Mouse (Mus musculus) lung, embryonic 16.5 days (tissue): Measurements from ENCODE around the gene Mgat5. TPM values are rescaled to one million over a fixed set of nuclear protein-coding genes. Genes with fewer than 3 reads are reported as not detected.
A peak's percentile ranks its signal among the peaks of the same experiment; 100 is the strongest.

Source experiments
- ATAC-seq: fragments of 200-750 bp; cut with Nextera tagmentation; 2 replicates; pipeline ENCODE4 v1.8.0; 2017; ENCODE audit warnings: low read depth, mild to moderate bottlenecking, moderate library complexity
- H3K27ac ChIP-seq: fragments of 300-500 bp; sonication (generic); 2 replicates; pipeline ENCODE4 v1.5.1; 2014; ENCODE audit warnings: mild to moderate bottlenecking, control low read depth, low read length
- H3K27me3 ChIP-seq: fragments of 300-500 bp; sonication (generic); 2 replicates; pipeline ENCODE4 v1.6.1; 2014; ENCODE audit warnings: low read depth, low read length, mixed read lengths; ENCODE audit not compliant: control insufficient read depth, insufficient read depth
- H3K36me3 ChIP-seq: fragments of 300-500 bp; sonication (generic); 2 replicates; pipeline ENCODE4 v1.6.1; 2014; ENCODE audit warnings: low read length; ENCODE audit not compliant: control insufficient read depth, insufficient read depth
- H3K4me1 ChIP-seq: fragments of 300-500 bp; sonication (generic); replicated peaks from 2 replicates; pipeline ENCODE4 v1.6.1; 2014; ENCODE audit warnings: low read length, mixed read lengths; ENCODE audit not compliant: control insufficient read depth, insufficient read depth
- H3K4me2 ChIP-seq: fragments of 300-500 bp; sonication (generic); 2 replicates; pipeline ENCODE4 v1.6.1; 2014; ENCODE audit warnings: low read depth, low read length, control low read depth
- H3K4me3 ChIP-seq: fragments of 300-500 bp; sonication (generic); 2 replicates; pipeline ENCODE4 v1.5.1; 2014; ENCODE audit warnings: mild to moderate bottlenecking, low read length, control low read depth
- H3K9ac ChIP-seq: fragments of 300-500 bp; sonication (generic); 2 replicates; pipeline ENCODE4 v1.6.1; 2014; ENCODE audit warnings: low read length, control low read depth
- H3K9me3 ChIP-seq: fragments of 300-500 bp; sonication (generic); 2 replicates; pipeline ENCODE4 v1.6.1; 2016; ENCODE audit warnings: low read length; ENCODE audit not compliant: control insufficient read depth
- WGBS: fragments of 180-500 bp; shearing (Covaris S2); extraction: QIAGEN DNeasy Blood & Tissue Kit; methylation state at CpG from one replicate; pipeline ENCODE4 v1.1.7; 2014; 5-methylcytosine and 5-hydroxymethylcytosine counted together
- polyA plus RNA-seq: library from polyadenylated mRNA; unstranded; fragments of >200 nt; fragmentation: Nextera tagmentation; extraction: Ambion mirVana; gene quantifications from 2 replicates; pipeline ENCODE4 v1.2.1, GENCODE M21; 2015

The Mgat5 gene
- polyA plus RNA-seq, 1 experiment from 2014 or later = 4.1 TPM

- no peak overlapping the region for H3K27ac ChIP-seq
- H3K9ac ChIP-seq = no peak overlapping the region
- no peak overlapping the region for H3K4me3 ChIP-seq
- H3K4me2 ChIP-seq = no peak overlapping the region
- peak; percentile 62; the same call in 1 of the 2 replicates for ATAC-seq
- no peaks in the 10 kb centered on the region; the same call in 1 of the 2 replicates for H3K4me1 ChIP-seq
- H3K9me3 ChIP-seq = no peaks in the 10 kb centered on the region
- no peaks in the 10 kb centered on the region for H3K36me3 ChIP-seq
- H3K27me3 ChIP-seq = no peaks in the 10 kb centered on the region
- 65% methylated on average over 9 of the region's 9 CpGs for WGBS
These were observed 144.0 kb downstream of the Mgat5 start for GRCm38 (mm10) chr1:127348642-127349341.

GRCm38 (mm10) chr1:127351380-127352057, 146.7 kb downstream of the Mgat5 start:
- H3K9me3 ChIP-seq = no peaks in the 10 kb centered on the region
- no peaks in the 10 kb centered on the region for H3K27me3 ChIP-seq
- 89% methylated on average over 12 of the region's 12 CpGs for WGBS
- no peak overlapping the region for H3K4me2 ChIP-seq
- ATAC-seq = no peak
- no peak overlapping the region for H3K27ac ChIP-seq
- no peaks in the 10 kb centered on the region; the same call in 1 of the 2 replicates for H3K4me1 ChIP-seq
- H3K36me3 ChIP-seq = no peaks in the 10 kb centered on the region
- no peak overlapping the region for H3K4me3 ChIP-seq
- H3K9ac ChIP-seq = no peak overlapping the region

DNA sequence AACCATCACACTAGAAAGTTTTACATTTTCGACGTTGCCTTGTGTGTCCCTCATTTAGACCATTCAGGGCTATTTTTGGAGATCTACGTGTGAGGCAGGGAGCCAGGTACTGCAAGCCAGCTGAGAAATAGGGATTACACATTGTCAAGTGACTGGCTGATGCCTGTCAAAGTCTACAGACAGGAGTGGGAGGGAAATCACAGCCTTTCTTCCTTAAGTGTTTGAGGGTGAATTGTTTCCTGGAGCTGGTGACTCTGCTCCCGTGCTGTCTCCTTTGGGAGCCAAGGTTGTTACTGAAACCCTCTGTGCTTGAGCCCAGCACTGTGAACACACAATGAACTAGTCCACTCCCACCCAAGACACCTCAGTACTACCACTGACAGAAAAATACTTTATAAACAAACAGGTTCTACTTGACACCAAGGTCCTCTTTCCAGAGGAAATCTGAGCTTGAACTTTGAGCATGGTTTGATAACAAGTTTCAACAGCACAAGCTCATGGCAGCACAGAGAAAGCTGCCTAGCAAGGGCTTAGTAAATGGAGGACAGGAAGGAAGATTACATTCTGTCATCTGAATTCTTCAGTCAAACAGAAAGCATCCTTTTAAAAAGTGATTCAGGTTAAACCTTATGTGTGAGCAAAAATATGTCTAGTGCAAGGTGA, 147.4 kb downstream of the Mgat5 start:
- ATAC-seq = no peak

DNA sequence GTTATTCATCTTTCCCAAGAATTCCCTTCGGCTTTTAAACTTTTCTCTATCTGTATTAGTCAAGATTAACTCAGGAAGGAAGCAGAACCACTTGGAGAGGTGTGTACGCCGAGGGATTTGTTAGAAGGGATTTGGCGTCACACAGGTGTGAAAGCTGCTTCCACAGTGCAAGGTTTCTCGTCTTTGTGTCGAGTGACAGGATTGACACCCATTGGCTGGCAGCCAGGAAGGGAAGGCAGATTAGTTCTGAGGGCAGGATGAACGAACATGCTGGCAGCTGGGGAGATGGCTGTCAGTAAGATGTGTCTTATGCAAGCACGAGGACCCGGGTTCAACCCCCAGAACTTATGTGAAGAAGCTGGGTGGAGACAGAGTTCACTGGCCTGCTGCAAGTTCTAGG, 148.6 kb downstream of the Mgat5 start:
- H3K27ac ChIP-seq = no peak overlapping the region
- H3K4me2 ChIP-seq = no peak overlapping the region
- 33% methylated on average over 9 of the region's 9 CpGs for WGBS

More for the DNA sequence above, 147.4 kb downstream of the Mgat5 start:
- Histone ChIP-seq H3K4me2 (no peak overlapping the region), H3K27ac (no peak overlapping the region), H3K36me3 (no peaks in the 10 kb centered on the region), H3K4me3 (no peak overlapping the region), H3K4me1 (no peaks in the 10 kb centered on the region; the same call in 1 of the 2 replicates), H3K9me3 (no peaks in the 10 kb centered on the region), H3K27me3 (no peaks in the 10 kb centered on the region), H3K9ac (no peak overlapping the region)
- 50% methylated on average over 4 of the region's 4 CpGs for WGBS

DNA sequence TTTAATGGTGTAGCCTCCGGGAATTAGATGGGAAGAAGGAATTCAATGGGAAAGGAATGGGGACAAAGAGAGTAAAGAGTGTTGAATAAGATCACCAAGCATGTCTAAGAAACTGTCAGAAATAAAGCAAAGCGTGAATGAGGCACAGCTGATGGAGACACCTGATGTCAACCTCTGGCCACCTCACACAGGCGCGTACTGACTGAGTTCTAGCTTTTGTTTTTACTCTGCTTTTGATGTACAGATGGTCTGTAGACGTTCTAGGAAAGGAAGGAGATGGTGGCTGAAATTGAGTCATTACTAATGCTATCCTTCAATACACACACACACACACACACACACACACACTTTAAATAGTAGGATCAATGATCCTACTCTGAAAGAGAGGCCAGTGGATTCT, 149.3 kb downstream of the Mgat5 start:
- WGBS = 86% methylated on average over 5 of the region's 5 CpGs

More for the DNA sequence above, 148.6 kb downstream of the Mgat5 start:
- H3K4me1 ChIP-seq = no peaks in the 10 kb centered on the region
- H3K9me3 ChIP-seq = no peaks in the 10 kb centered on the region
- H3K27me3 ChIP-seq = no peaks in the 10 kb centered on the region
- H3K9ac ChIP-seq = no peak overlapping the region
- H3K36me3 ChIP-seq = no peaks in the 10 kb centered on the region
- ATAC-seq = no peak
- no peak overlapping the region for H3K4me3 ChIP-seq

DNA sequence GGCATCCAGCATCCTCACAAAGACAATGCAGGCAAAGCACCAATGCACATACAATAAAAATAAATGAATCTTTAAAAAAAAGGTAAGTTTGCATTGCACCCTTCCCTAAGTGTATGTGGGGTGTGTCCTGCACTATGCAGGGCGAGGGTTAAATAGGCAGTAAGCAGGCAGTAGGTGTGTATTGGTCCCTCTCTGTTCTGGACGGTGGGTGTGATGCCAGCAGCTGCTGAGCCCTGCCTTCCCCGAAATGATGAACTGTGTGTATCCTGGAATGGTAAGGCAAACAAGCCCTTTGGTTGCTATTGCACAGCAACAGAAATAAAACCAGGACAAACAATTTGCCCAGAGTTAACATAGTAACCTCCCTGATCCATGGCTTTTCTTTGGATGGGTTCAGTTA, 150.2 kb downstream of the Mgat5 start:
- no peak overlapping the region for H3K9ac ChIP-seq
- ATAC-seq = no peak
- no peak overlapping the region for H3K4me2 ChIP-seq
- no peak overlapping the region for H3K4me3 ChIP-seq
- H3K27me3 ChIP-seq = no peaks in the 10 kb centered on the region
- H3K27ac ChIP-seq = no peak overlapping the region
- 73% methylated on average over 3 of the region's 3 CpGs for WGBS
- no peaks in the 10 kb centered on the region for H3K9me3 ChIP-seq
- H3K4me1 ChIP-seq = no peaks in the 10 kb centered on the region
- no peaks in the 10 kb centered on the region for H3K36me3 ChIP-seq

More for the DNA sequence above, 149.3 kb downstream of the Mgat5 start:
- Histone ChIP-seq H3K4me3 (no peak overlapping the region), H3K27ac (no peak overlapping the region), H3K4me1 (no peaks in the 10 kb centered on the region), H3K9ac (no peak overlapping the region), H3K27me3 (no peaks in the 10 kb centered on the region), H3K4me2 (no peak overlapping the region), H3K9me3 (no peaks in the 10 kb centered on the region), H3K36me3 (no peaks in the 10 kb centered on the region)
- no peak for ATAC-seq

GRCm38 (mm10) chr1:127363638-127364037, 158.8 kb downstream of the Mgat5 start:
- no peak overlapping the region for H3K9ac ChIP-seq
- H3K4me1 ChIP-seq = no peaks in the 10 kb centered on the region
- H3K27ac ChIP-seq = no peak overlapping the region
- H3K9me3 ChIP-seq = no peaks in the 10 kb centered on the region
- no peaks in the 10 kb centered on the region for H3K36me3 ChIP-seq
- ATAC-seq = no peak
- no peaks in the 10 kb centered on the region for H3K27me3 ChIP-seq
- H3K4me2 ChIP-seq = no peak overlapping the region
- H3K4me3 ChIP-seq = no peak overlapping the region
- WGBS = 63% methylated on average over 7 of the region's 7 CpGs

DNA sequence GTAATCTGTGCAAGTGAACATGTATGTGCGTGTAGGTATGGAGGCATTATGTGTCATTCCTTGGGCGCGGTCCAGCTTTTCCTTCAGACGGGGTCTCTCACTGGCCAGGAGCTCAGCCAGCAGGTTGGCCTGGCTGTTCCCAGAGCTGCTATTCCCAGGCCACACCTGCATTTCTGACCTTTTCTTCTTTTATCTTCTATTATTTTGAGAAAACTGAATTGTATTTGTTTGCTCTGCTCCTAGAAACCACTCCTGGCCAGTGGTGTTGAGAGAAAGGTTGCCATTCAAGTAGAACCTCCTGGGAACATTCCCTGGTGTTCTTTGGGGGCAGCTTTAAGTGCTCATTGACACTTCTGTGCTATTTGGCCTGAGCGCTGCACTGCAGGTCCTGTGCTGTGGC, 160.9 kb downstream of the Mgat5 start:
- H3K4me3 ChIP-seq = no peak overlapping the region
- peak; percentile 43 for ATAC-seq
- no peak overlapping the region for H3K27ac ChIP-seq
- H3K4me1 ChIP-seq = no peaks in the 10 kb centered on the region
- no peaks in the 10 kb centered on the region for H3K27me3 ChIP-seq
- no peak overlapping the region for H3K9ac ChIP-seq
- 72% methylated on average over 5 of the region's 5 CpGs for WGBS
- H3K36me3 ChIP-seq = no peaks in the 10 kb centered on the region
- H3K4me2 ChIP-seq = no peak overlapping the region
- H3K9me3 ChIP-seq = no peaks in the 10 kb centered on the region

GRCm38 (mm10) chr1:127366111-127366510, 161.3 kb downstream of the Mgat5 start:
- 55% methylated on average over 10 of the region's 10 CpGs for WGBS
- H3K4me2 ChIP-seq = no peak overlapping the region
- H3K27me3 ChIP-seq = no peaks in the 10 kb centered on the region
- no peak overlapping the region for H3K27ac ChIP-seq
- no peak overlapping the region for H3K9ac ChIP-seq
- H3K4me1 ChIP-seq = no peaks in the 10 kb centered on the region
- H3K36me3 ChIP-seq = no peaks in the 10 kb centered on the region
- H3K4me3 ChIP-seq = no peak overlapping the region
- ATAC-seq = peak; percentile 38; the same call in 1 of the 2 replicates
- H3K9me3 ChIP-seq = no peaks in the 10 kb centered on the region
